Mouse (Mus musculus) lung, postnatal 14 days (tissue): ENCODE measurements around the gene Intu.

Source experiments
- DNase-seq: peaks from one replicate; pipeline ENCODE4 v3.0.0; 2021

The Intu gene

DNA sequence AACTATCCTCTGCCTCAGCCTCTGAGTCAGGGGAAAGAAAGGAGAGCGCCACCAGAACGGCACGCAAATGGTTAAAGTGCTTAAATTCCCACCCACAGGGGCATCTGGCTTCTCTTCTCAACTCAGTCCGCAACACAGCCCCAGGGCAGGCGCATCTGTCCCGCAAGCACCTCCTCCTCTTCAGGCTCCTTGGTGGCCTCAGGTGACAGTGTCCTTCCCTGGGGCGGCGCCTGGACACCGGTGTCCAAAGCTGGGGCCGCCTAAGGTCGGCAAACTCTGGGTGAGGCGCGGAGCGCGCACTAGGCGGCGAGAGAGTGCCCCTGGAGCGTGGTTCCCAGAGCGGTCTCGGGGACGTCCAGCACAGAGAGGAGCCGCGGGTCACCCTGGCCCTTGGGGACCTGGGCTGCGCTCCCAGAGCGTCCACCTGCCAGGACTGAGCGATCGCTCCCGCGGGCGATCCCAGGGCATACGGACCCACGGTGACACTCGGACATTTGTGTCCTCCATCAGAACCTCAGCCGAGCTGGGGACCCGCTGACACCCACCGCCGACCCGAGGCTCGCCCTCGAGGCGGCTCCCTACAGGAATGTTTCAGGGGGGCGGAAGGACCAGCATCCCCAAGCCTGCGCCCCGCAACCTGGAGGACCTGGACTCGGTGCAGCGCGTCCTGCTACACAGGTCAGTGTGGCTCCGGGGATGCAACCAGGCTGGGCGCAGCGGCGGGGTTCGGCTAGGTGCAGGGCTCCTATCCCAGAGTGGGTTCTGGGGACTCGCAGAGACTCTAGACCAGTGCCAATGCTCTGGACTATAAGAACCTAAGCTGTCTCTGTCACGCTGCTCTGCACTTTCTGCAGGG is at the start of gene Intu:
Intu (plus strand) TSS at position 1 of the 856 bp plus-strand sequence.
- peak; percentile 68 for DNase-seq

- no peak for DNase-seq
Observed at GRCm38 (mm10) chr3:40483221-40483654, 47.8 kb upstream of the Intu start.

GRCm38 (mm10) chr3:40487381-40487780 is 43.7 kb upstream of the Intu start:
- no peak for DNase-seq

DNA sequence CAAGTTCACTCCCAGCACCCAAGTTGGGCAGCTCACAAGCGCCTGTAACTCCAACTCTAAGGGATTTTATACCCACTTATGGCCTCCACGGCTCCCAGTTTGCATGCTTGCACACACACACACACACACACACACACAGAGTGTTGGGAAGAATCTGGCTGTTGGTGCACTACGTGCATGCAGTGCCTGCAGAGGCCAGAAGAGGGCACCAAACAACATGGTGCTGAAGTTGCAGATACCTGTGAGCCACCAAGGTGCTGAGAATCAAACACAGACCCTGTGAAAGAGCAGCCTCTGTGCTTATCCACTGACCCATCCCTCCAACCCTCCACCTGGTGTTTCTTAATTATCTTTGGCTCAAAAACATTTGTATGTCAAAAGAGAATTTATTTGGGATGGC is 39.3 kb upstream of the Intu start:
- no peak for DNase-seq

DNA sequence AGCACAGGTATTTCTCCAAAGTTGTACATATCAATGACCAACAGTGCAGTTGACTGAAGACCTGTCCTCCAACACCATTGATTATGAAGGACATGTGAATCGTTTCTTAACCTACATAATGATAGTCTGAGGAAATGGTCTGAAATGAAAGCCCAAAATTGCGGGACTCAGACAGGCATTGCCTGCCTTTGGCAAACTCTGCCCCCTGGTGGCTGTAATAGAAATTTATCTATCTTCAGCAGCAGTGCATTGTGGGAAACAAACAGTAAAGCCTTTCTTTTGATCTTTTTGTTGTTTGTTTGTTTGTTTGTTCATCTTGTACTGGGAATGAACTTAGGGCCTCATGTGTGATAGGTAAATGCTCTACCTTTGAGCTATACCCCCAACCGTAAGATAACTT is 32.2 kb upstream of the Intu start:
- peak; percentile 11 for DNase-seq

DNA sequence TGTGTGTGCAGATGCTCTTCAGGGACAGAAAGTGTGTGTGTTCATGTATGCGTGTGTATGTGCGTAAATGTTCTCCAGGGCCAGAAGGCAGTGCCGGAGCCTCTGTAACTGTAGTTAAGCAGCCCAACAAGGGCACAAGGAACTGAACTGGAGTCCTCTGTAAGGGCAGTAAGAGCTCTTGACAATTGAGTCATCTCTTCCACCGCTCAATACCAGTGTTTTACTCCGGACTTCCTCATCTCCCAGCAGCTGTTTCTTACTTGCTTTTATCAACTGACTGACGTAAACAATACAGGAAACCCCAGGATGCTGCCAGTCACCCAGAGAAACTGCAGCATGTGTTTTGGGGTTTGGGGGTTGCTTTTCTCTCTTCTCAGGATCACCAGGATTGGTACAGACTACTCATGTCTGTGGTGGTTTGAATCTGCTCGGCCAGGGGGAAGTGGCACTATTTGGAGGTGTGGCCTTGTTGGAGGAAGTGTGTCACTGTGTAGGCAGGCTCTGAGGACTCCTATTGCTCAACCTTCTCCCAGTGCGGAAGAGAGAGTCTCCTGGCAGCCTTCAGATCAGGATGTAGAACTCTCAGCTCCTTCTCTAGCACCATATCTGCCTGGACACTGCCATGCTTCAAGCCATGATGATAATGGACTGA is 30.8 kb upstream of the Intu start:
- no peak for DNase-seq

DNA sequence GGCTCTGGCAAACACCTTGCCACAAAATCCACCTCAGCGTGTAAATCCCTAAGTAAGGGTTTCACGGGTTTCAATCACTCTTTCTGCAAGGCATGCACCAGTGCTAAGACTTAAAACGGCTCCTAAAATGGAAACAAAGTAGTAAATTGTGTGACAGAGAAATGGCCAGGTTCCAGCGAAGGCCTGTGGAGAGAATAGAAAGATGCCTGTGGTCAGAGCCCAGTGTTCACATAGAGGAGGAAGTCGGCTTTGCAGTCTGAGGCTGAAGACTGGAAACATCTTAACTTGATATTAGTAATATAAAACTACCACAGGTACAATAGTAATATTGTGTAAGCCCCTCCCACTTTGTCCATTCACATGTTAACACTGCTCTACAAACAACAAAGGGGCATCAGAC is 26.7 kb upstream of the Intu start:
- DNase-seq = no peak

DNA sequence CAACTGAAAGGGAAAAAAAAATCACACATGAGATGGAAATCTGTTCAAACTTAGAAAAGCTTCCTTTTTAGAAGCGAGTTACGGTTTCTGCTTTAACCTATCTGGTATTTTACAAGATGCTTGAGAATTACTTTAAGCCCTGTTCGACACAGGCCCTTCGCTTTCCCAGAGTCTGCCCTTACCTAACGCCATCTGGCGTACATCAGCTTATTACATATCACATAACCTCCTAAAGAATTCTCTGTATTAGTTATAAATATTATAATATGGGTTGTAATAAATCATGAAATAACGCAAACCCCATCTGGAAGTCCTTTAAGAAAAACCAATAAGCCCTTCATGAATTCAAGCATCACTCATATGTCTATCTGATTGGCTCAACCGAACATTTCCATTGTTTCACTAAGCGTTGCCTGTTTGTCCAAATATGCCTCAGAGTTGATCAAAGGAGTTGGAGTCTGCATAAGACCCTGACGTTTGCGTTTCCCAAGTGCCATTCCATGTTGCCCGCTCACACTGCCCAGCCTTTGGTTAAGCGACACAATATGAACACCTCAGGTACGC is 25.6 kb upstream of the Intu start:
- DNase-seq = no peak

DNA sequence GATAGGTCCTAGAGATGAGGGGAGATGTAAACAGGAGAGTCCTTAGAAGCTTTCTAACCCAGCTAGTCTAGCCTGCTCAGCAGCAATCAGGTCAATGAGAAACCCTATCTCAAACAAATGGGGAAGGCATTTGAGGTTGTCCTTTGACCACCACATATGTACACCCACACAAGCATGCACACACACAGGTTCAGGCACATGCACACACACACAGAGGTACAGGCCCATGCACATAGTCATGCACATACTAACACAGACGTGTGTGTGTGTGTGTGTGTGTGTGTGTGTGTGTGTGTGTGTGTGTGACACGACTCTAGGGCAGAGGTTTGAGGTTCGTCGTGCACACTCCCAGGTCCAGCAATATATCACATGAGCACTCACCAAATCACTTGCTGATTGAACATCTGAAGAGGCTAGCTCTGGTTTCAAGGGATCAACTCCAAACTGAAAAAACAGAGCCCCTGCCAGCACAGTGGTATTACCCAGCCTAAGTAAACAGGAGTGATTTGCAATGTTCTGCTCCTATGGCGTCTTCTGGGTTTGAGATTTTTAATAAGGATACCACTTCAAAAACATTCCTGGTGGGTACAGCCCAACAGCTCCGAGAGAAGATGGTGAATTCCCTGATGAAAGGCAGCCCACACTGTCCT is 22.0 kb upstream of the Intu start:
- no peak for DNase-seq

- peak; percentile 13 for DNase-seq
Observed at GRCm38 (mm10) chr3:40510567-40510966, 20.5 kb upstream of the Intu start.

- peak; percentile 46 for DNase-seq
Observed at GRCm38 (mm10) chr3:40512936-40513829, 17.9 kb upstream of the Intu start.

GRCm38 (mm10) chr3:40518240-40518639 is 12.8 kb upstream of the Intu start:
- DNase-seq = no peak

GRCm38 (mm10) chr3:40519555-40519954 is 11.5 kb upstream of the Intu start:
- no peak for DNase-seq

- DNase-seq = no peak
Observed at GRCm38 (mm10) chr3:40520567-40520966, 10.5 kb upstream of the Intu start.

GRCm38 (mm10) chr3:40522446-40522845 is 8.6 kb upstream of the Intu start:
- no peak for DNase-seq

GRCm38 (mm10) chr3:40522846-40523245 is 8.2 kb upstream of the Intu start:
- DNase-seq = no peak

DNA sequence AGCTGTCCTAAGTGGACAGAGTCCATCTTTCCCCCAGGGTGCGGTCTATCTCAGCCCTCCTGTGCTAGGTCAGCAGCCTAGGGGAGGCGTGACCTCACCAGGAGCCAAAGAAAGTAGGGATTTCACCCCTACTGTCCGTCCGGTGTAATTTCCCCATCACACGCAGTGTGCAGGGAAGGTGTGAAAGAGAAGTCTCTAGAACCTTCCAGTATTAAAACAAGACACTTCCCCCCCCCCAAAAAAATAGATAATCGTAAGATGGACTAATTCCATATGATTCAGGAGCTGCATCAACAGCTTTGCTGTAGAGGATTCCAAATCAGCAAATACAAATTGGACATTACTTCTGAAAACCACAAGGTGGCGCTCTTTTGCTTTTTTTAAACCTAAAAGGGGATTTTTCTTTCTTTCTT is 7.7 kb upstream of the Intu start:
- DNase-seq = no peak

- no peak for DNase-seq
Observed at GRCm38 (mm10) chr3:40524841-40525240, 6.2 kb upstream of the Intu start.

GRCm38 (mm10) chr3:40525341-40525740 is 5.7 kb upstream of the Intu start:
- DNase-seq = peak; percentile 72

GRCm38 (mm10) chr3:40526095-40526494 is 5.0 kb upstream of the Intu start:
- no peak for DNase-seq

DNA sequence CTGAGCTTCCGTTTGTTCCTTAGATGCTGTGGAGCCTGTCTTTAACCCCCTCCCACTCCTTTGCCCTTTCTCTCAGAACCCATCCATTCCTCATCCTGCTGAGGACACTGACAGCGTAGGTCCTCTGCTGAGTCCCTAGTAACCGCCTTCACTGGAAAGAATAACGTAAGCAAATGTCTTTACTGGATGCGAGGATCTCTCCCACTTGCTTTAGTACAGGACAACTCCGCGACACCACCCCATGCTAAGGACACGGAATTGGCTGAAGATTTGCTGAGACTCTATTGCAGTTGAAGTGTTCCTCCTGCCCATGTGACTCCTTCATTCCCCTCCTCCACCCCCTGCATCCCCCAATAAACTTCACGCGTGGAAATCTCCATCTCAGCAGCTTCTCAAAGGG is 3.9 kb upstream of the Intu start:
- DNase-seq = no peak
